In the genomic region with DNA sequence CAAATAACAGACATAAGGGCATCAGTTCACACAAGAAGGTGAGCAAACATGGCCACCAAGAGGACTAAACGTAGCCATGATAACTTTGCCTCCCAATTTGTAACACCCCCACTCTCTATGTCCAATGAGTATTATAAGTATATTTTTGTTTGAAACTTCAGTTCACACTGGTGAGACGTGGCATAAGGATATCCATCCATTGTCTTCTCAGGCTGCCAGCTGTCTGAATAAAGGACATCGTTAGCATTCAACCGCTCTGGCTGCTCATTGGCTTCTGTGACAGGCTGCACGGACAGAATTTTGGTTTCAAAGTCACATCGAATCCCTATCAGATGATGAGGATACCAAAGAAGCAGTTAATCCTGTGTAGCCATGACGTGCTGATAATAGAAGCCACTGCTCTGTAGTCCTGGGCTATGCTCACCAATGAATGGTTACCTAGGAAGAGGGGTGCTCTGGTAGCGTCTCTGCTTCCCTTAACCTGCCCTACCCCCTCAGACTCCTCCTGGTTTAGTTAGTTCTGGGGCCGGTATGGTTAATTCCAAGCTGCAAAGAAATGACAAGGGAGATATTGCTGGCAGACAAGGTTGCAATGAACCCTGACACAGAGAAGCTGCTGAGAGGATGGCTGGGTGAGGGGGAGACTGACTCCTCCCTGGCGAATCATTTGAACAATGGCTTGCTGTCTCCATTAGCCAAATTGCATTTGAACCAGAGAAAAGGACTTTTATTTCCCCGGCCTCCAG, we compare ENCODE assay signal across 27 mouse cellular contexts.
DNase-seq lines count a peak whose midpoint lies in the region; ATAC-seq and TF ChIP-seq lines count a peak whose summit lies in the region.
"Had no signal": no experiment of that assay in that cellular context is flagged by ENCODE, and none has a peak within 500 bp of the region (broad histone marks: within the 10 kb centered on the region; RNA-seq: fewer than 3 reads in every experiment).

No protein-coding gene starts in this region.

- no peak for ATAC-seq in hindbrain, postnatal 0 days
- ATAC-seq in midbrain, embryonic 12.5 days (ENCODE audit: low FRiP score, low read depth), result peak; percentile 80
- no peak for ATAC-seq in erythroid progenitor cell, adult 5-6 weeks (replicated peaks; ENCODE audit: low FRiP score, poor library complexity, severe bottlenecking)
- ATAC-seq: forebrain, embryonic 16.5 days; liver, embryonic 12.5 days had no signal

- peak overlapping the region; percentile 78 for H3K27ac ChIP-seq in hindbrain, embryonic 10.5 days
- H3K27ac ChIP-seq in hindbrain, postnatal 0 days, result no peak overlapping the region
- H3K27ac ChIP-seq in midbrain, embryonic 12.5 days (replicated peaks), result peak overlapping the region; percentile 55
- H3K27ac ChIP-seq: embryonic facial prominence, embryonic 15.5 days; heart, adult 2 months; heart, embryonic 15.5 days; limb, embryonic 12.5 days; liver, embryonic 12.5 days; stomach, embryonic 15.5 days had no signal

- no peaks in the 10 kb centered on the region for H3K27me3 ChIP-seq in hindbrain, embryonic 10.5 days (ENCODE audit: insufficient read depth, poor library complexity, severe bottlenecking)
- H3K27me3 ChIP-seq in hindbrain, postnatal 0 days (ENCODE audit: insufficient read depth, low read length), result no peaks in the 10 kb centered on the region
- no peaks in the 10 kb centered on the region for H3K27me3 ChIP-seq in midbrain, embryonic 12.5 days
- H3K27me3 ChIP-seq: CH12.LX; embryonic facial prominence, embryonic 15.5 days; heart, embryonic 15.5 days; limb, embryonic 12.5 days; liver, embryonic 12.5 days; stomach, embryonic 15.5 days had no signal

- H3K36me3 ChIP-seq in hindbrain, embryonic 10.5 days, result no peaks in the 10 kb centered on the region
- no peaks in the 10 kb centered on the region for H3K36me3 ChIP-seq in hindbrain, postnatal 0 days (ENCODE audit: insufficient read depth, low read length)
- no peaks in the 10 kb centered on the region for H3K36me3 ChIP-seq in midbrain, embryonic 12.5 days
- H3K36me3 ChIP-seq: embryonic facial prominence, embryonic 15.5 days; heart, embryonic 15.5 days; limb, embryonic 12.5 days; liver, embryonic 12.5 days; stomach, embryonic 15.5 days had no signal

- H3K4me2 ChIP-seq in hindbrain, postnatal 0 days (ENCODE audit: low read depth, low read length), result no peak overlapping the region
- H3K4me2 ChIP-seq in midbrain, embryonic 12.5 days (replicated peaks), result no peak overlapping the region
- H3K4me2 ChIP-seq: embryonic facial prominence, embryonic 15.5 days; heart, embryonic 15.5 days; limb, embryonic 12.5 days; liver, embryonic 12.5 days; stomach, embryonic 15.5 days had no signal

- H3K4me1 ChIP-seq in hindbrain, embryonic 10.5 days (replicated peaks), result peaks cover 21% of the 10 kb centered on the region
- H3K4me1 ChIP-seq in hindbrain, postnatal 0 days (ENCODE audit: insufficient read depth, low read length), result no peaks in the 10 kb centered on the region
- H3K4me1 ChIP-seq in midbrain, embryonic 12.5 days, result peaks cover 14% of the 10 kb centered on the region
- H3K4me1 ChIP-seq: embryonic facial prominence, embryonic 15.5 days; heart, embryonic 15.5 days; limb, embryonic 12.5 days; liver, embryonic 12.5 days; stomach, embryonic 15.5 days had no signal

- no peak overlapping the region for H3K9ac ChIP-seq in hindbrain, postnatal 0 days (replicated peaks; ENCODE audit: low read length)
- no peak overlapping the region for H3K9ac ChIP-seq in midbrain, embryonic 12.5 days (replicated peaks)
- H3K9ac ChIP-seq: embryonic facial prominence, embryonic 15.5 days; heart, embryonic 15.5 days; limb, embryonic 12.5 days; liver, embryonic 12.5 days; stomach, embryonic 15.5 days had no signal

- DNase-seq in hindbrain, embryonic 10.5 days (ENCODE audit: low spot score), result no peak
- no peak for DNase-seq in hindbrain, postnatal 0 days (ENCODE audit: low spot score)
- peak; percentile 32 for DNase-seq in retina, postnatal 1 day
- DNase-seq in retina, embryonic 14.5 days (ENCODE audit: low spot score), result no peak
- DNase-seq in layer of hippocampus, adult 9-11 months, result no peak
- DNase-seq: adrenal gland, postnatal 14 days; cerebellum, adult 11-12 months; cerebellum, postnatal 25 days; gastrocnemius, postnatal 25 days; heart, adult 2 months; heart, postnatal 4 days; kidney, adult 9 months; kidney, postnatal 36 days; lung, adult 2 months; lung, postnatal 4 days; right cerebral cortex, postnatal 25 days; thymus, adult 18-20 months; thymus, postnatal 4 days had no signal

- H3K9me3 ChIP-seq in hindbrain, embryonic 10.5 days, result no peaks in the 10 kb centered on the region
- H3K9me3 ChIP-seq in hindbrain, postnatal 0 days (ENCODE audit: low read length), result no peaks in the 10 kb centered on the region
- H3K9me3 ChIP-seq in midbrain, embryonic 12.5 days, result no peaks in the 10 kb centered on the region
- H3K9me3 ChIP-seq: embryonic facial prominence, embryonic 15.5 days; heart, embryonic 15.5 days; limb, embryonic 12.5 days; liver, embryonic 12.5 days; stomach, embryonic 15.5 days had no signal

- no peak for TF ChIP-seq CTCF in hindbrain, postnatal 0 days (IDR thresholded peaks at IDR 0.05; ENCODE audit: low read depth)

- H3K4me3 ChIP-seq in hindbrain, embryonic 10.5 days, result no peak overlapping the region
- no peak overlapping the region for H3K4me3 ChIP-seq in hindbrain, postnatal 0 days (ENCODE audit: low read length)
- no peak overlapping the region for H3K4me3 ChIP-seq in midbrain, embryonic 12.5 days
- H3K4me3 ChIP-seq: embryonic facial prominence, embryonic 15.5 days; heart, adult 2 months; heart, embryonic 15.5 days; limb, embryonic 12.5 days; liver, embryonic 12.5 days; stomach, embryonic 15.5 days had no signal

- 68% methylated on average over 11 of the region's 11 CpGs for WGBS in hindbrain, embryonic 10.5 days
- 46% methylated on average over 11 of the region's 11 CpGs for WGBS in hindbrain, postnatal 0 days
- WGBS in midbrain, embryonic 12.5 days, result 45% methylated on average over 11 of the region's 11 CpGs
